Mouse (Mus musculus) erythroblast, embryonic 14.5 days (primary cell): Measurements from ENCODE around the gene Myh3.

Experiments used
- GATA1 ChIP-seq: IDR thresholded peaks from 2 replicates; pipeline ENCODE4 v1.6.1; 2012; ENCODE audit warnings: low read length, inconsistent platforms, mixed read lengths
- TAL1 ChIP-seq: IDR thresholded peaks from 3 replicates; pipeline ENCODE4 v1.6.1; 2012; ENCODE audit warnings: low read length, inconsistent platforms, mixed read lengths

DNA sequence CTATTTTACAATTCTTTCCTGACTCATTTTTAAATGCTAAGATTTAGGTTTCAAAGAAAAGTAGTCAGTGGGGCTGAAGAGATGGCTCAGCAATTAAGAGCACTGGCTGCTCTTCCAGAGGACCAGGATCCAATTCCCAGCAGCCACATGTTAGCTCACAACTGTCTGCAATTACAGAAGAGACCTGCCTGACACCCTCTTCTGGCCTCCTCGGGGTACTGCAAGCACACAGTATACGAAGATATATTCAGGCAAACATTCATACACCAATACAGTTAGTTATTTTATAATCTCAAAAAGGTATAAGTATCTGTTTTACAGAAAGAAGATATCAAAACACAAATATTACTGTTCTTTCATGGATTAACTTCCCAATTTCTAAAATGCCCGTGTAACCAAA, 38.3 kb upstream of the Myh3 start:
- TF ChIP-seq GATA1 (no peak), TAL1 (no peak)
